Mouse (Mus musculus) urinary bladder, postnatal 14 days (tissue): ENCODE measurements around the gene Neurod1.

ENCODE experiments used
- DNase-seq: peaks from one replicate; pipeline ENCODE4 v3.0.0; 2021; ENCODE audit warnings: low spot score

Gene Neurod1

GRCm38 (mm10) chr2:79443401-79443800 is 13.2 kb downstream of the Neurod1 start:
- no peak for DNase-seq

GRCm38 (mm10) chr2:79442906-79443305 is 13.6 kb downstream of the Neurod1 start:
- no peak for DNase-seq

- DNase-seq = no peak
Measured at GRCm38 (mm10) chr2:79442227-79442626, 14.3 kb downstream of the Neurod1 start.

GRCm38 (mm10) chr2:79430061-79430460 is 26.5 kb downstream of the Neurod1 start:
- DNase-seq = no peak

GRCm38 (mm10) chr2:79429650-79430049 is 26.9 kb downstream of the Neurod1 start:
- peak; percentile 24 for DNase-seq

GRCm38 (mm10) chr2:79429108-79429507 is 27.4 kb downstream of the Neurod1 start:
- no peak for DNase-seq

- DNase-seq = no peak
Measured at GRCm38 (mm10) chr2:79428569-79429104, 27.9 kb downstream of the Neurod1 start.

- no peak for DNase-seq
Measured at GRCm38 (mm10) chr2:79428022-79428421, 28.5 kb downstream of the Neurod1 start.

- no peak for DNase-seq
Measured at GRCm38 (mm10) chr2:79421696-79422095, 34.9 kb downstream of the Neurod1 start.

GRCm38 (mm10) chr2:79414505-79414904 is 42.0 kb downstream of the Neurod1 start:
- no peak for DNase-seq

- no peak for DNase-seq
Measured at GRCm38 (mm10) chr2:79410903-79411255, 45.7 kb downstream of the Neurod1 start.

GRCm38 (mm10) chr2:79410247-79410902 is 46.2 kb downstream of the Neurod1 start:
- DNase-seq = no peak

GRCm38 (mm10) chr2:79405661-79406405 is 50.7 kb downstream of the Neurod1 start:
- no peak for DNase-seq
